Mouse (Mus musculus) CH12F3 (cell line): ENCODE measurements around the gene Wars2.

Experiments used
- in situ Hi-C: fragments of 300-500 bp; cut with MboI; formaldehyde crosslinking; loops from 2 replicates; pipeline ENCODE4 v1.14.3; 2020; ENCODE audit warnings: low sequenced_read_pairs

Gene Wars2

GRCm38 (mm10) chr3:99260395-99260794, 119.5 kb downstream of the Wars2 start:
- in situ Hi-C loops = no loop called here

DNA sequence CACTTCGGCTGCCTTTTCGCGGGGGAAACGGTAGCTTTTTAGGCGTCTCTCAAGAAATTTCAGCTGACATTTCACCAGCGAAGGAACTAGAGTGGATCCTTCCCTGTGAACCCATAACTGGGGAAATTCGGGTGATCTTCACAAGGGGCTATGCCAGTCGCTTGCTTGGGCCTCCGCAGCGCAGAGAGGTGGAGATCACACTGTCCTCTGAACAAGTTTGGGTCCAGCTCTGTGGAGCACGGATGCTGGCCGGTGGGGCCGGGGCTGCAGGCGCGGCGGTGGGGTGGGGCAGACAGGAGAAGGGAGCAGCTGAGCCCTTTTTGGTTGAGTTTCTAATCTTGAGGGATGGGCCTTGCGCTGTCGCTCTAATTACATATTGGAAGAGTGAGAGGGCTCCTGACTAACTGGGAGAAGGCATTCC, 120.5 kb downstream of the Wars2 start:
- in situ Hi-C loops = no loop called here

DNA sequence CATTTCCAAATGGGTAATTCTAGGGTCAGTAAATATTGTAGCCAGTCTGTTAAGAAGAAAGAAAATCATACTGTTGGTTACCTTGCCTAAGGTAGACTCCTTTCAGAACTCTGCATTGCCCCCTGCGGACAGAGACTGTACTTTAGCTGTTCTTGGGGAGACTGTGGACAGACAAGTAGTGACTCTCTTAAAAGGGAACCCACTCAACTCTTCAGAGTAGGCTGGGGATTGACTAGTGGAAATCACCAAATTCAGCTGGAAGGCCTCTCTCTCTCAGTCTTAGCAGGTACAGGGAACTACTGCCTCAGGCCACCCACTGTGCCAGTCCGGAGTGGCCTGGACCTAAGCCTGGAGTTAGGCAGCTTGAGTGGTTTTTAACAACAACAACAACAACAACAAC, 121.1 kb downstream of the Wars2 start:
- in situ Hi-C loops = no loop called here

DNA sequence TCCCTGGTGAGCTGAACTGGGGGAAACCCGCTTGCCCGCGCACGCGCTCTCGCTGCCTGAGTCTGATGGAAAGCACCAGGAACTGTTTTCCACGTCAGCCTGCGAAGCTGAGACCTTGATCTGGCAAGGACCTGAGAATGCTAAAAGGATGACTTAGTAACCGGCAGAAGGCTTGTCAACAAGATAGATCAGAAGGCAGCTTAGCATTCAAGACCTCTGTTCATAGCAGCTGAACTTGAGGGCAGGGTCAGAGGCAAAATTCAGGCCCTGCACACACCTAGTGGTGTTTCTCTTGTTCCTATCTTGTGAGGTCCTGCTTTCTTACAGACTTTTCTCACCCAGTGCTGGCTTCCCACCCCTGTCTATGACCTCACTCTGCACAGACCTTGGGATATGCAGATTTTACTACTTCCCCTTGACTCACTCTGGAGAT, 122.6 kb downstream of the Wars2 start:
- in situ Hi-C loops = no loop called here

- in situ Hi-C loops = no loop called here
Observed at GRCm38 (mm10) chr3:99264695-99265094, 123.8 kb downstream of the Wars2 start.

GRCm38 (mm10) chr3:99266752-99267303, 126.0 kb downstream of the Wars2 start:
- in situ Hi-C loops = no loop called here

- in situ Hi-C loops = no loop called here
Observed at GRCm38 (mm10) chr3:99277973-99278580, 137.2 kb downstream of the Wars2 start.

DNA sequence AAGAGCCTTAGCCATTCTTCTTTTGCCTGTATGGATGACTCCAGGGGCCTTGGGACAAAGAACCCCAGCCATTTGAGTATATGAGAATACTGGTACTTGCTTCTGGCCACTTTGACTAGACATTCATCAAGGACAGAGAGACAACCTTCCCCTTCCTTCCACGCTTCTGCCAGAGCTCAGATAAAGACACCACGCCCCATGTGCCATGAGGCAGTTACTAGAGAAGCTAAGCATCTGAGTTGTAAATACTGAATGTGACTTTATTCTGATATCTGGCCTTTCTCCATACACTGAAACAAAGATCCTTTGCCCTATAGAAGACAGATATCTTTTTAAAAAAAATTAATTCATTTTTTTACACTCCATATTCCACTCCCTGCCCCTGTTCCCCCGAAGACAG, 138.8 kb downstream of the Wars2 start:
- in situ Hi-C loops = no loop called here

DNA sequence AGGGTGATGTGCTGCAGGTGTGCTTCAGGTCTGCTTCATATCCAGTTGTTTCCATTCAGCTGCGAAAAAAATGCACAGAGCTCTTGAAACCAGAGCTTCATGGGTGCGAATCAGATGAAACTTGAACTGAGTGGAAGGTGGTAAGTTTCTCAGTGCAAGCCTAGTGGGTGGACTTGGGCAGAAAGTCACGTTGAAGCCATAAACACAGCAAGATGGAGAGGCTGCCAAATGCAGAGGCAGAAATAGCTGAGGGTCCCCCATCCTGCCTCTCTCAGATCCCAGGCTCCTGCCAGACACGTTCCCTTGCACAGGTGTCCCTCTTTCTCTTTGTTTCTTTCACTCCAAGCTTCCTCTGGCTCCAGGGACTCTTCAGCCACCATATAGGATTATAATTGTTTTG, 140.6 kb downstream of the Wars2 start:
- in situ Hi-C loops = no loop called here

- in situ Hi-C loops = no loop called here
Observed at GRCm38 (mm10) chr3:99288302-99288701, 147.4 kb downstream of the Wars2 start.
